Mouse (Mus musculus) cerebellum, adult 2 months (tissue): ENCODE results near the gene Trim38. TPM values are rescaled to one million over a fixed set of nuclear protein-coding genes. Genes with fewer than 3 reads are reported as not detected.
A peak's percentile ranks its signal among the peaks of the same experiment; 100 is the strongest.
"Not testable (repeated sequence)": the region's sequence is repeated elsewhere in the genome, so short reads cannot be mapped to it uniquely, and the experiment has no call there.

Experiments
- DNase-seq, 2 experiments: peaks; one replicate each; pipeline ENCODE4 v3.0.0; 2021
- H3K27ac ChIP-seq: fragments of 200-500 bp; 2 replicates; pipeline ENCODE4 v1.5.1; 2012; ENCODE audit warnings: low read length, control low read depth, inconsistent platforms; ENCODE audit not compliant: insufficient read depth
- H3K27me3 ChIP-seq: fragments of 200-500 bp; 2 replicates; pipeline ENCODE4 v1.6.1; 2012; ENCODE audit warnings: inconsistent platforms, mild to moderate bottlenecking, low read length, moderate library complexity; ENCODE audit not compliant: control insufficient read depth, insufficient read depth
- H3K4me1 ChIP-seq: fragments of 200-500 bp; 2 replicates; pipeline ENCODE4 v1.6.1; 2011; ENCODE audit warnings: low read length; ENCODE audit not compliant: control insufficient read depth, insufficient read depth
- H3K4me3 ChIP-seq: fragments of 200-500 bp; replicated peaks from 2 replicates; pipeline ENCODE3; 2011; ENCODE audit warnings: mild to moderate bottlenecking, low read depth, low read length, control low read depth; ENCODE audit not compliant: insufficient read depth
- CTCF ChIP-seq: fragments of 200-500 bp; IDR thresholded peaks from 2 replicates; pipeline ENCODE4 v1.5.1; 2011; ENCODE audit warnings: low read depth, mild to moderate bottlenecking, control low read depth, low read length, moderate library complexity, borderline replicate concordance; ENCODE audit not compliant: insufficient read depth
- POLR2A ChIP-seq: fragments of 200-500 bp; IDR thresholded peaks from 2 replicates; pipeline ENCODE4 v1.6.1; 2011; ENCODE audit warnings: low read length, control low read depth, borderline replicate concordance; ENCODE audit not compliant: insufficient read depth
- WGBS: fragments of 180-500 bp; shearing (Covaris S2); methylation state at CpG from one replicate; pipeline ENCODE4 v1.1.7; 2018; 5-methylcytosine and 5-hydroxymethylcytosine counted together
- polyA plus RNA-seq: library from polyadenylated mRNA; depleted of rRNA; stranded (reverse); fragments of >200 nt; gene quantifications from 2 replicates; pipeline ENCODE4 v1.2.3, GENCODE M21; 2012

The Trim38 gene
- polyA plus RNA-seq, 1 experiment = 0.08 TPM

GRCm38 (mm10) chr13:23761871-23762821, 7.6 kb upstream of the Trim38 start, which contains the start of gene Hist1h3a:
Hist1h3a (minus strand) TSS chr13:23762386.
- WGBS = under 1% methylated on average over 36 of the region's 52 CpGs
- TF ChIP-seq POLR2A = peak; percentile 55; the same call in 1 of the 2 replicates
- Histone ChIP-seq H3K27ac (peak within 1 kb of the TSS; percentile 47), H3K4me3 (peak within 1 kb of the TSS; percentile 67)
- H3K4me1 ChIP-seq, H3K27me3 ChIP-seq: not testable (repeated sequence)
- peak; percentile 70 to 86 for DNase-seq

DNA sequence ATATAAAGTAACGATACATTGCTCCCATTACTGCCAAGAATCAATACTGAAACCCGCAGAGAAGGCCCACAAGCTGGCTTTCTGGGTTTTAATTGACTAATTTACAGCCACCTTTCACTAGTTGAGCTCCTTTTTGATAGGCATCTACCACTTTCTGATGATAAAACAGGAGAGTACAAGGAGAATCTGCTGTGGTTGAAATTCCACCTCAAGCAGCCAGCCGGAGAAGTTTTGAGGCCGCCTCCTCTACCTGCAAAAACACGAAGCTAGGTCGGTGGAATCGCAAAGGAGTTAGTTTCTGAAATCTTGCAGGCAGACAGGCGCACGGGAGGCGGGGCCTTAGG, 6.5 kb upstream of the Trim38 start:
- TF ChIP-seq CTCF (no peak), POLR2A (no peak)
- H3K4me1 ChIP-seq = no peaks in the 10 kb centered on the region; the same call in 1 of the 2 replicates
- WGBS = 1% methylated on average over 10 of the region's 10 CpGs
- no peaks in the 10 kb centered on the region for H3K27me3 ChIP-seq
- peak overlapping the region; percentile 70 for H3K4me3 ChIP-seq
- no peak overlapping the region for H3K27ac ChIP-seq
- no peak for DNase-seq

GRCm38 (mm10) chr13:23763586-23764323, 6.0 kb upstream of the Trim38 start, which contains the start of gene Hist1h1a:
Hist1h1a (plus strand) TSS chr13:23763666.
- 2% methylated on average over 34 of the region's 34 CpGs for WGBS
- DNase-seq = peak; percentile 77 to 78
- Histone ChIP-seq H3K27me3 (no peaks in the 10 kb centered on the region), H3K27ac (0 out of 2 replicates have a peak within 1 kb of the TSS, but pooled peaks have one; percentile 0), H3K4me3 (peak within 1 kb of the TSS; percentile 70), H3K4me1 (no peaks in the 10 kb centered on the region; the same call in 1 of the 2 replicates)
- peak; percentile 69; the same call in 1 of the 2 replicates for TF ChIP-seq POLR2A
- TF ChIP-seq CTCF = no peak

GRCm38 (mm10) chr13:23764324-23765171, 5.2 kb upstream of the Trim38 start:
- Histone ChIP-seq H3K4me1 (no peaks in the 10 kb centered on the region; the same call in 1 of the 2 replicates), H3K27me3 (no peaks in the 10 kb centered on the region), H3K4me3 (peak overlapping the region; percentile 70), H3K27ac (no peak overlapping the region)
- TF ChIP-seq CTCF (no peak), POLR2A (no peak)
- 46% methylated on average over 12 of the region's 12 CpGs for WGBS
- DNase-seq = no peak

- Histone ChIP-seq H3K27ac (no peak overlapping the region), H3K4me1 (no peaks in the 10 kb centered on the region; the same call in 1 of the 2 replicates), H3K4me3 (no peak overlapping the region), H3K27me3 (no peaks in the 10 kb centered on the region)
- TF ChIP-seq POLR2A (no peak), CTCF (no peak)
- DNase-seq = no peak
- whole genome bisulfite sequencing = 80% methylated on average over 1 of the region's 1 CpGs
Observed at GRCm38 (mm10) chr13:23765172-23765513, 4.6 kb upstream of the Trim38 start.

- Histone ChIP-seq H3K4me1 (no peaks in the 10 kb centered on the region; the same call in 1 of the 2 replicates), H3K4me3 (no peak overlapping the region), H3K27me3 (no peaks in the 10 kb centered on the region), H3K27ac (no peak overlapping the region)
- DNase-seq = no peak
- no peak for TF ChIP-seq POLR2A
Observed at GRCm38 (mm10) chr13:23766772-23767171, 2.9 kb upstream of the Trim38 start.

GRCm38 (mm10) chr13:23768834-23769397, 797 bp upstream of the Trim38 start:
- H3K27me3 ChIP-seq = no peaks in the 10 kb centered on the region
- TF ChIP-seq POLR2A (no peak), CTCF (no peak)
- H3K4me3 ChIP-seq = no peak overlapping the region
- WGBS = 51% methylated on average over 5 of the region's 5 CpGs
- no peak for DNase-seq
- no peak overlapping the region for H3K27ac ChIP-seq
- no peaks in the 10 kb centered on the region for H3K4me1 ChIP-seq
